Mouse (Mus musculus): ENCODE measurements at regions not wholly inside any gene's neighbourhood (a gene's known extent, or its start where the extent isn't known, plus 50 kb on each side); places are given as distances from the start of the nearest gene placed in this dataset.
A peak's percentile ranks its signal among the peaks of the same experiment; 100 is the strongest.

DNA sequence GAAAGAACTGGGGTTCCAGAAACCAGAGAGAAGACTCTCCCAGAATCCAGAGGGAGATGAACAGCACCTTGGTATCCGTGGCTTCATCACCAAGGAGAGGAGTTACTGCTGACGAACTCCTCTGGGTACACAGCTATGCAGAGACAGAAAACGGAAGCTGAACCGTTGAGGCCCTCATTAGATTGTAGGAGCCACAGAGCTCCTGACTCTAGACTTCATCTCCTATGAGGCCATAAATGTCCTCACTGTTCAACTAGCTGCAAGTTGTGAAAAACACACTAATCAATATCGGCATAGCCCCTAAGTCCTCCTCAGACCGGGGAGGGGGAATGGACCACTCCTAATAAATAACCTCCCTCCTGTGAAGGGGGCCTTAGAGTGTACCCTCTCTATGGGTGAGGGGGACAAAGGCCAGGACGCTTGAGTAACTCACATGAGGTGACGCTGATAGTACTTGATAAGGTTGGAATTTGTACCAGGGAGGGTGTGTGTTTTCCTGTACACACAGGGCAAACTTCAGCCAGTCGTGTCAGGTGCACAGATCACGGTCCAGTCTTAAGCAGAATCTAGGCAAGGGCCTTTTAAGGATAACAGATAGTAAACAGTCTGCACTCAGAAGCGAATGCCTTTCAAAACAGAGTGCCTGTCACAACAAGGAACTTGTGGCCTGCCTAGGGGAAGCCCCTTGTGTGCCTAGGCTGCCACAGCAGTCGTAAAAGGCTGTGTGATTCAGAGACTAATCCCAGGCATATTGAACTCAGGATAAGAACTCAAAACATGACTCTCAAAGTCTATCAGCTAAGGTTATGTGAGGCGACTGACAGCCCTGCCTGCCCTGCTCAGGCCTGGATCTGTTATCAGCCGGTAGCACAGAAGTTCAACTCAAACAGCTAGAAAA lies 104.2 kb downstream of the Dyrk2 start:
- DNase-seq (ENCODE audit: low read depth in 1 of 2, low spot score in 2 of 2), result peak; percentile 42 to 68
- no peak for TF ChIP-seq CTCF (IDR thresholded peaks at IDR 0.05; ENCODE audit: extremely low read depth, insufficient read depth, insufficient read length, insufficient replicate concordance)
- no peak for TF ChIP-seq POLR2A (IDR thresholded peaks at IDR 0.05; ENCODE audit: low read depth, low read length)
- Histone ChIP-seq H3K36me3 (ENCODE audit: control insufficient read depth, insufficient read depth, low read length) (no peaks in the 10 kb centered on the region), H3K27me3 (ENCODE audit: control insufficient read depth, insufficient read depth, low read length) (no peaks in the 10 kb centered on the region), H3K4me3 (ENCODE audit: extremely low read depth, insufficient read depth, insufficient read length) (no peak overlapping the region), H3K4me1 (ENCODE audit: control insufficient read depth, insufficient read depth, insufficient read length) (peaks cover 9% of the 10 kb centered on the region; the same call in 1 of the 2 replicates), H3K27ac (ENCODE audit: insufficient read depth, low read length) (peak overlapping the region; percentile 21; the same call in 1 of the 2 replicates)
- WGBS, result 34% methylated on average over 14 of the region's 14 CpGs

DNA sequence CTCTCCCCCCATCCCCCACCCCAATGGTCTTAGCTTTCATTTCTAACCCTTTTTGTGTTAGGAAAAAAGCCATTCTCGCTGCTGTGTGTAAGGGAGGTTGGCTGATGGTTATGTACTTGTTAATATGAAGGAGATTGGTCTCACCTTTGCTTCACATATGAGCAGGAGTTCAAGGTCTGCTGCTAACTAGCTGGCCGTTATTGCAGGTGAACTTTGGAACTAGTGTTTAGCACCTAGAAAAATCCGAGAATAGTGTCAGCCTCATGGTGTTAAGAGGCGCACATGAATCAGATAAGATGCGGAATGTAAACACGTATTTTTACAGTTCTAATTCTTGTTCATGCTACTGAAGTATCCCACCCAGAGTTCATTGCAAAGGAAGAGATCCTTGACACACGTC lies 103.2 kb downstream of the Dyrk2 start:
- DNase-seq (ENCODE audit: low read depth in 1 of 2, low spot score in 2 of 2), result no peak
- Histone ChIP-seq H3K4me3 (ENCODE audit: extremely low read depth, insufficient read depth, insufficient read length) (no peak overlapping the region), H3K36me3 (ENCODE audit: control insufficient read depth, insufficient read depth, low read length) (no peaks in the 10 kb centered on the region), H3K4me1 (ENCODE audit: control insufficient read depth, insufficient read depth, insufficient read length) (peaks cover 9% of the 10 kb centered on the region; the same call in 1 of the 2 replicates), H3K27ac (ENCODE audit: insufficient read depth, low read length) (no peak overlapping the region), H3K27me3 (ENCODE audit: control insufficient read depth, insufficient read depth, low read length) (no peaks in the 10 kb centered on the region)
- 82% methylated on average over 7 of the region's 7 CpGs for WGBS
- TF ChIP-seq POLR2A (IDR thresholded peaks at IDR 0.05; ENCODE audit: low read depth, low read length) (no peak), CTCF (IDR thresholded peaks at IDR 0.05; ENCODE audit: extremely low read depth, insufficient read depth, insufficient read length, insufficient replicate concordance) (no peak)

DNA sequence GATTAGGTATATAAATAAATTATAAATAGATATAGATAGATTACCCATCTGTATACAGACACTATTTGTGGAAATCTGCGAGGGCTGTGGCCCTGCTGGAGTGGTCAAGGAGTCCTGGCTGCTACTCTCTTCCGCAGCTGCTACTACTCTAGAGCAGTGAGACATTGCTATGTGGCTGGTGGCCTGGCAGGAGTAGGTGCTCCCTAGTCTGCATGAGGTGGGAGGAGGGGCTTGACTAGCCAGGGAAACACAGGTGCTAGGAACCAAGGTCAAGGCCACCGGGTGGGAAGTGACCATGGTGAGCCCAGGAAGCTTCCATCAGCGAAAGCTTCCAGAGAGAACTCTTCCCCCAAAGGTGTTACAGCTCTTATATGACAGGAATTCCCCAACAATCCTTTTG lies 100.3 kb downstream of the Dyrk2 start:
- no peak for DNase-seq (ENCODE audit: low read depth in 1 of 2, low spot score in 2 of 2)
- TF ChIP-seq POLR2A (IDR thresholded peaks at IDR 0.05; ENCODE audit: low read depth, low read length) (no peak), CTCF (IDR thresholded peaks at IDR 0.05; ENCODE audit: extremely low read depth, insufficient read depth, insufficient read length, insufficient replicate concordance) (no peak)
- WGBS, result 94% methylated on average over 4 of the region's 4 CpGs
- H3K36me3 ChIP-seq (ENCODE audit: control insufficient read depth, insufficient read depth, low read length), result no peaks in the 10 kb centered on the region
- H3K27me3 ChIP-seq (ENCODE audit: control insufficient read depth, insufficient read depth, low read length), result no peaks in the 10 kb centered on the region
- H3K27ac ChIP-seq (ENCODE audit: insufficient read depth, low read length), result no peak overlapping the region
- H3K4me1 ChIP-seq (ENCODE audit: control insufficient read depth, insufficient read depth, insufficient read length), result peaks cover 9% of the 10 kb centered on the region; the same call in 1 of the 2 replicates
- no peak overlapping the region for H3K4me3 ChIP-seq (ENCODE audit: extremely low read depth, insufficient read depth, insufficient read length)

DNA sequence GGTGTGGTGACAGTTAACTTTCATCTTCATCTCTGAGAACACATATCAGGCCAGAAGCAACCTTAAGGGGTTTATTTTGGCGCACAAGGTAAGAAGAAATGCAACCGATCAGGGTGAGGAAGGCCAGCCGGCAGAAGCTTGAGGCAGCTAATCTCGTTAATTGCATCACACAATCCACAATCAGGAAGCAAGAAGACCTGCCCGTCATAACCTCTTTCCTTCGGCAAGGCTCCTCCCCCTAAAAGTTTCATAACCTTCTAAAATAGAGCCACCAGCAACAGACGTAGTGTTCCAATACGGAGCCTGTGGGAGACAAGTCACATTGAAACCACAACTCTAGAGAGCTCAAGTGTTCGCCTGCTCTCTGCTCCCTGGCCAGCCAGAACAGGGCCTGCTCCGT lies 91.4 kb downstream of the Dyrk2 start:
- no peaks in the 10 kb centered on the region for H3K27me3 ChIP-seq (ENCODE audit: control insufficient read depth, insufficient read depth, low read length)
- TF ChIP-seq CTCF (IDR thresholded peaks at IDR 0.05; ENCODE audit: extremely low read depth, insufficient read depth, insufficient read length, insufficient replicate concordance), result no peak
- no peak for TF ChIP-seq POLR2A (IDR thresholded peaks at IDR 0.05; ENCODE audit: low read depth, low read length)
- no peaks in the 10 kb centered on the region for H3K36me3 ChIP-seq (ENCODE audit: control insufficient read depth, insufficient read depth, low read length)
- peaks cover 3% of the 10 kb centered on the region; the same call in 1 of the 2 replicates for H3K4me1 ChIP-seq (ENCODE audit: control insufficient read depth, insufficient read depth, insufficient read length)
- no peak overlapping the region for H3K27ac ChIP-seq (ENCODE audit: insufficient read depth, low read length)
- no peak for DNase-seq (ENCODE audit: low read depth in 1 of 2, low spot score in 2 of 2)
- 89% methylated on average over 10 of the region's 10 CpGs for WGBS
- no peak overlapping the region for H3K4me3 ChIP-seq (ENCODE audit: extremely low read depth, insufficient read depth, insufficient read length)

DNA sequence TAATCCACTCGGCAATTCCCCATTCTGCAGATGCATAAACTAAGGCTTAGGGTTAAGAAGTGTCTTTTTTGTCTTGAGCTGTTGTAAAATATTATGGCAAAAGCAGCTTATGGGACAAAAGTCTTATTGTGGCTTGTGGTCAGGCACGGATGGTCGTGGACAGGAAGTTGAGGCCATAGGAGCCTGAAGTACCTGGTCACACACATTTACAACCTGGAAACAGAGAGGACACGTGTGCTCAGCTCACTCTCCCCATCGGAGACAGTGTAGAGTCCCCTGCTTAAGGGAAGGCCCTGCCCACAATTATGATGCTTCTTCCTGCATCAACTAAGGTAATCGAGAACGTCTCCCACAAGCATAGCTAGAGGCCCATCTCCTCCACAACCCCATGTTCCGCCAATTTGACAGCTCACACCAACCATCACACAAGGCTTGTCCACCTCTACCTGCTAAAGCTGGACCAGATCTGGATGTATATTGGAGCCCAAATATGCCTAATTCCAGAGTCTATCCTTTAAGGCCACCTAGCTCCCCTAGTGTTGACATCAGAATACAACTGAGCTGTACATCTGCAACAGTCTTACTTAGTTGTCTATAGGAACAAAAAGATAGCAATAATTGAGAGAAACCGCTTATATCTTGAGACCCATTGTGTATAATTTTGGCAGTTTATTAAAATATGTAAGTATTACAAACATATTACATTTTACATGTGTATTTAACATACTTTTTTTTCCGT lies 89.0 kb downstream of the Dyrk2 start:
- TF ChIP-seq POLR2A (IDR thresholded peaks at IDR 0.05; ENCODE audit: low read depth, low read length), result no peak
- TF ChIP-seq CTCF (IDR thresholded peaks at IDR 0.05; ENCODE audit: extremely low read depth, insufficient read depth, insufficient read length, insufficient replicate concordance), result no peak
- H3K27ac ChIP-seq (ENCODE audit: insufficient read depth, low read length), result no peak overlapping the region
- H3K4me1 ChIP-seq (ENCODE audit: control insufficient read depth, insufficient read depth, insufficient read length), result peaks cover 3% of the 10 kb centered on the region; the same call in 1 of the 2 replicates
- 47% methylated on average over 10 of the region's 10 CpGs for WGBS
- H3K36me3 ChIP-seq (ENCODE audit: control insufficient read depth, insufficient read depth, low read length), result no peaks in the 10 kb centered on the region
- H3K27me3 ChIP-seq (ENCODE audit: control insufficient read depth, insufficient read depth, low read length), result no peaks in the 10 kb centered on the region
- no peak for DNase-seq (ENCODE audit: low read depth in 1 of 2, low spot score in 2 of 2)
- H3K4me3 ChIP-seq (ENCODE audit: extremely low read depth, insufficient read depth, insufficient read length), result no peak overlapping the region

DNA sequence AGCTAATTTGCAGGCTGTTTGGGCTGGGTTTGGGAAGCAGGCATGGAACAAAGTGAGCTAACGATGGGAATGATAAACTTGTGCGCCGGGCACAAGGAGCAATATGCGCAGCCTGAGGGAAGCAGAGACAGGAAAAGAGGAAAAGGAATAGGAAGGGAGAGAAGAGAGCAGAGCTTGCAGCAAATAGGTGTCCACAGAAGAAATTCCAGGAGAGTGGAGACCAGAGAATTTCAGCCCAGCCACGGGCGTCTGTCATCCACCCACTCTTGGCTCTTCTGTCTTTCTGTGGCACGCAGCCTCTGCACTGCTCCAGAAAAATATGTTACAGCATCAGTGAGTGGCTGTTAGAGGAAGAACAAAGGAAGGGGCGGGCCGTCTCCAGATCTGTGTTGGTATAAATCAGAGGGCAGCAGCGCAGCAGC lies 88.2 kb downstream of the Dyrk2 start:
- Histone ChIP-seq H3K36me3 (ENCODE audit: control insufficient read depth, insufficient read depth, low read length) (no peaks in the 10 kb centered on the region), H3K27me3 (ENCODE audit: control insufficient read depth, insufficient read depth, low read length) (no peaks in the 10 kb centered on the region), H3K4me3 (ENCODE audit: extremely low read depth, insufficient read depth, insufficient read length) (no peak overlapping the region), H3K27ac (ENCODE audit: insufficient read depth, low read length) (no peak overlapping the region), H3K4me1 (ENCODE audit: control insufficient read depth, insufficient read depth, insufficient read length) (peaks cover 3% of the 10 kb centered on the region; the same call in 1 of the 2 replicates)
- WGBS, result 47% methylated on average over 10 of the region's 10 CpGs
- TF ChIP-seq POLR2A (IDR thresholded peaks at IDR 0.05; ENCODE audit: low read depth, low read length), result no peak
- TF ChIP-seq CTCF (IDR thresholded peaks at IDR 0.05; ENCODE audit: extremely low read depth, insufficient read depth, insufficient read length, insufficient replicate concordance), result no peak
- DNase-seq (ENCODE audit: low read depth in 1 of 2, low spot score in 2 of 2), result no peak
